Mouse (Mus musculus) erythroblast, embryonic 14.5 days (primary cell): ENCODE measurements around the gene Dsp. TPM values are rescaled to one million over a fixed set of nuclear protein-coding genes. Genes with fewer than 3 reads are reported as not detected.

ENCODE experiments used
- H3K27me3 ChIP-seq: 2 replicates; pipeline ENCODE4 v1.6.1; 2012; ENCODE audit warnings: inconsistent platforms; ENCODE audit not compliant: control insufficient read depth
- H3K36me3 ChIP-seq: 2 replicates; pipeline ENCODE4 v1.6.1; 2012; ENCODE audit warnings: mild to moderate bottlenecking, inconsistent platforms; ENCODE audit not compliant: control insufficient read depth
- H3K4me1 ChIP-seq: 2 replicates; pipeline ENCODE4 v1.6.1; 2012; ENCODE audit warnings: inconsistent platforms; ENCODE audit not compliant: control insufficient read depth
- H3K4me3 ChIP-seq: replicated peaks from 2 replicates; pipeline ENCODE3; 2012; ENCODE audit warnings: moderate library complexity, mild to moderate bottlenecking, inconsistent platforms
- H3K9me3 ChIP-seq: 2 replicates; pipeline ENCODE4 v1.6.1; 2012; ENCODE audit warnings: low read length, inconsistent platforms, mixed read lengths; ENCODE audit not compliant: control insufficient read depth
- GATA1 ChIP-seq: IDR thresholded peaks from 2 replicates; pipeline ENCODE4 v1.6.1; 2012; ENCODE audit warnings: low read length, inconsistent platforms, mixed read lengths
- TAL1 ChIP-seq: IDR thresholded peaks from 3 replicates; pipeline ENCODE4 v1.6.1; 2012; ENCODE audit warnings: low read length, inconsistent platforms, mixed read lengths
- polyA plus RNA-seq: library from polyadenylated mRNA; stranded (reverse); fragments of >175 nt; gene quantifications from 2 replicates; pipeline ENCODE4 v1.2.3, GENCODE M21; 2012

Gene Dsp
- polyA plus RNA-seq, 1 experiment, result not detected

- no peaks in the 10 kb centered on the region for H3K9me3 ChIP-seq
- H3K4me3 ChIP-seq, result no peak overlapping the region
- H3K4me1 ChIP-seq, result no peaks in the 10 kb centered on the region
- no peaks in the 10 kb centered on the region for H3K36me3 ChIP-seq
- peaks cover 1% of the 10 kb centered on the region for H3K27me3 ChIP-seq
- no peak for TF ChIP-seq GATA1
- no peak for TF ChIP-seq TAL1
These were observed 11.6 kb downstream of the Dsp start for GRCm38 (mm10) chr13:38162668-38163067.

GRCm38 (mm10) chr13:38164932-38165331, 13.8 kb downstream of the Dsp start:
- no peaks in the 10 kb centered on the region for H3K36me3 ChIP-seq
- H3K27me3 ChIP-seq, result no peaks in the 10 kb centered on the region
- TF ChIP-seq TAL1 (no peak), GATA1 (no peak)
- H3K4me3 ChIP-seq, result no peak overlapping the region
- no peaks in the 10 kb centered on the region for H3K4me1 ChIP-seq
- no peaks in the 10 kb centered on the region for H3K9me3 ChIP-seq

GRCm38 (mm10) chr13:38167056-38167455, 16.0 kb downstream of the Dsp start:
- Histone ChIP-seq H3K4me1 (no peaks in the 10 kb centered on the region), H3K9me3 (no peaks in the 10 kb centered on the region)
- no peak for TF ChIP-seq GATA1
- no peak for TF ChIP-seq TAL1

GRCm38 (mm10) chr13:38170707-38171144, 19.6 kb downstream of the Dsp start:
- TF ChIP-seq TAL1 (no peak), GATA1 (no peak)
- Histone ChIP-seq H3K4me1 (no peaks in the 10 kb centered on the region), H3K4me3 (no peak overlapping the region), H3K36me3 (no peaks in the 10 kb centered on the region; the same call in 1 of the 2 replicates), H3K27me3 (0 out of 2 replicates have a peak, but pooled peaks cover 2% of the 10 kb centered on the region), H3K9me3 (no peaks in the 10 kb centered on the region)

More at GRCm38 (mm10) chr13:38167056-38167455, 16.0 kb downstream of the Dsp start:
- Histone ChIP-seq H3K36me3 (no peaks in the 10 kb centered on the region), H3K27me3 (no peaks in the 10 kb centered on the region), H3K4me3 (no peak overlapping the region)

- H3K4me3 ChIP-seq, result no peak overlapping the region
- TF ChIP-seq GATA1 (no peak), TAL1 (no peak)
- H3K4me1 ChIP-seq, result no peaks in the 10 kb centered on the region
- no peaks in the 10 kb centered on the region; the same call in 1 of the 2 replicates for H3K27me3 ChIP-seq
- peaks cover 51% of the 10 kb centered on the region for H3K9me3 ChIP-seq
- H3K36me3 ChIP-seq, result peaks cover 26% of the 10 kb centered on the region; the same call in 1 of the 2 replicates
These were observed 42.3 kb downstream of the Dsp start for GRCm38 (mm10) chr13:38193406-38193805.

- Histone ChIP-seq H3K36me3 (peaks cover 8% of the 10 kb centered on the region; the same call in 1 of the 2 replicates), H3K4me1 (peaks cover 20% of the 10 kb centered on the region), H3K4me3 (no peak overlapping the region), H3K27me3 (peaks cover 5% of the 10 kb centered on the region; the same call in 1 of the 2 replicates), H3K9me3 (peaks cover 13% of the 10 kb centered on the region)
- TF ChIP-seq GATA1 (no peak), TAL1 (no peak)
These were observed 50.3 kb downstream of the Dsp start for GRCm38 (mm10) chr13:38201413-38201812.

GRCm38 (mm10) chr13:38204171-38204570, 53.1 kb downstream of the Dsp start:
- Histone ChIP-seq H3K4me3 (peak overlapping the region; percentile 79), H3K36me3 (peaks cover 16% of the 10 kb centered on the region), H3K4me1 (peaks cover 37% of the 10 kb centered on the region), H3K27me3 (peaks cover 5% of the 10 kb centered on the region; the same call in 1 of the 2 replicates), H3K9me3 (no peaks in the 10 kb centered on the region)
- TF ChIP-seq TAL1, result no peak
- TF ChIP-seq GATA1, result no peak

GRCm38 (mm10) chr13:38204702-38205482, 53.8 kb downstream of the Dsp start, which contains the start of gene Snrnp48:
Gene Snrnp48, plus strand, starts transcription at chr13:38204938.
- TF ChIP-seq GATA1 (no peak), TAL1 (no peak)
- peak within 1 kb of the TSS; percentile 79 for H3K4me3 ChIP-seq

GRCm38 (mm10) chr13:38211122-38211521, 60.0 kb downstream of the Dsp start:
- Histone ChIP-seq H3K27me3 (no peaks in the 10 kb centered on the region), H3K36me3 (peaks cover 77% of the 10 kb centered on the region), H3K9me3 (no peaks in the 10 kb centered on the region), H3K4me1 (peaks cover 25% of the 10 kb centered on the region), H3K4me3 (no peak overlapping the region)
- TF ChIP-seq GATA1 (no peak), TAL1 (no peak)

More at GRCm38 (mm10) chr13:38204702-38205482, 53.8 kb downstream of the Dsp start, which contains the start of gene Snrnp48:
- Histone ChIP-seq H3K4me1 (peaks cover 37% of the 10 kb centered on the region), H3K9me3 (no peaks in the 10 kb centered on the region), H3K27me3 (peaks cover 5% of the 10 kb centered on the region; the same call in 1 of the 2 replicates), H3K36me3 (peaks cover 23% of the 10 kb centered on the region)
